Mouse (Mus musculus) urinary bladder, adult 2 months (tissue): ENCODE data around the gene Abcb9. TPM values are rescaled to one million over a fixed set of nuclear protein-coding genes. Genes with fewer than 3 reads are reported as not detected.

Experiments
- DNase-seq: peaks from one replicate; pipeline ENCODE4 v3.0.0; 2022; ENCODE audit warnings: low spot score
- polyA plus RNA-seq: library from polyadenylated mRNA; depleted of rRNA; stranded (reverse); fragments of >200 nt; gene quantifications from 2 replicates; pipeline ENCODE4 v1.2.3, GENCODE M21; 2012

Gene Abcb9
- polyA plus RNA-seq, 1 experiment: 2.2 TPM

DNA sequence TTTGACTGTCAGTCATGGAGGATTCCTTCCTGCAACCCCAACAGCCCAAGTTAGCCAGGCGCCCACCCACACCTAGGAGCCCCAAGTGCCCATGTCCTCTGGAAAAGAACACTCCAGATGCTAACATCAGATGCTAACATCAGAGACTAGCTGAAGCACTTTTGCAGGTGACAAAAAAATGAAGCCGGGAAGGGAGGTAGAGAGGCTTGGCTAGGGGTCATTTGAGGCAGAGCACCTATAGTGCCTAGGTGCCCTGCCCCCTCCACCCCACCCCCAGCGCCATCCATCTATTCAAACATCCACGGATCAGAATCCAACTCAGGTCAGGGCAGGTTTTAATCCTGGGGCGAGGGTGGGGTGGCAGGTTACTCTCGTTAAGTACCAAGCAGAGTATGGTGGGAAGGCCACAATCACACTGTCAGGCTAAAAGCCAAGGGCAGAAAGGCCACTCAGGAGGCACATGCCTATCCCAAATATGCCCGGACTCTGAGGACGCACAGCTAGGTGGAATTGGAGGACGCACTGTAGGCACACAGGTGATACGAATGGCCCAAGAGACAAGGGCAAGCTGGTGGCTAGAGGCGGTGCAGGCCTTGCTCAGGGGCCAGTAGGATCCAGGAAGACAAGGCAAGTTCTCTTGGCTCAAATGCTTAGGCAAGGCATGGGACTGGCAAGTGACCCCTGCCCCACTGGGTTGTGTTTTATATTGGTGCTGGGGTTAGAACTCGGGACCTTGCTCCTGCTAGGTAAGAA is 1.6 kb downstream of the Abcb9 start:
- DNase-seq: no peak

DNA sequence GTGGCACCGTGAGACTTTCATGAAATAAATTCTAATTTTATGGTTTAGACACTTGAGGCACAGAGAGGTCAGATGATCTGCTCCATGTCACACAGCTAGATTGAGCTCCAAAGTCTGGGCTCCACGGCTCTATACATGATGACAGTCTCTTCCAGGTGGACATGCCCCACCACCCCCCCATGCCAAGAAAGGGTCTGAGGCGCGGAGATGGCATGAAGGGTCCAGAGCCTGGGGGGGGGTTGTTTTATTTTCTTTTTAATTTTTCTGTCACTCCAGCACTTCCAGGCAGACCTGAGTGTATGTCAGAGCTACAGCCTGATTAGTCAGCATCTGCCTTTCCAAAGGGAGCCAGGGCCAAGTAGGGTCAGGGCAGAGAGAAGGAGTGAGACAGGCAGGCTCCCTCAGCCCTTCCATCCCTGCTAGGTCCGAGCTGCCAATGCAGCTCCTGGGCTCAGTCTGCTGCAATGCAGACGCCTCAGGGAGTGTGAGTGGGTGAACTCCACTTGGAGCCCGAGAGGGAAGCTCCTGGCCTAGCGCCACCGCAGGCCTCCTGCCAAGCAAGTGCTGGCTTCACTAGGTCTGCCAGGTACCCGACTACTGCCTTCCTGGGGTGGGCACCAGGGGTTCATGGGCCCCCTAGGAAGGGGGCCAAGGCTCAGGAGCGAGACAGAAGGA is 2.3 kb downstream of the Abcb9 start:
- peak; percentile 48 for DNase-seq

DNA sequence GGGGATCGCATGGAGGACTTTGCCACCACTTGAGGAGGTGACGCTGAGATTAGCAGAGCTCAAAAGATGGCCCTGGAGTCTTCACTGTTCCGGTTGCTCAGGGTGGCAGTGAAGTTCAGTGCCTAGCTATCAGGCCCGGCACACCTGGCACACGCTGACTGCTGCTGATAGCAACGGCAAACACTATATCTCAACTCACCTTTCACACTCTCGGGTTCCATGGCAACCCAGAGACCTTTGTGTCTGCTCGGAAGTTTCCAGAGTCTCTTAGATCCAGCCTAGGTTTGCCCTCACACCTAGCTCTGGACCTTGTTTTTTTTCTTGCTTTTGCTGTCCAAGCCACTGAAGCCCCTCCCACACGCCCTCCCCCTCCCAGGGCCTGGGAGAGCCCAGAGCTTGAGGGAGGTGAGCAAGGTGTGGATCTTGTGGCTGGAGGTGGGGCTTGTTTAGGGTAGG is 3.6 kb downstream of the Abcb9 start:
- no peak for DNase-seq

DNA sequence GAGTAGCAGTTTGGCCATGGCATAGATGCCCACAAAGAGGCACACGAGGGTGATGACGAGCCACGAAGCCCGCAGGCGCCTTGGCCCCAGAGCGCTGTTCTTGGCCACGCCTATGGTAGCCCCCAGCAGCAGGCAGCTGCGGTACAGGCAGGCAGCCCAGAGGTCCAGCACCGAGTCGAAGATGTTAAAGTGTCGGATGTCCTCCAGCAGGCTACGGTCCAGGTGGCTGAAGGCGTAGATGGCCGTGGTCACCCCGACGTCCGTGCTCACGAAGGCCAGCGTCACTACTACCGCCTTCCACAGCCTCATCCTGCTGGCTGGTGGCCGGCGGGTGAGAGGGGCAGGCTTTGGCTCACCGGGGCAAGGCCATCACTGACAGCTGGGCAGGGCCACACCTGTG is 5.7 kb downstream of the Abcb9 start:
- no peak for DNase-seq

DNA sequence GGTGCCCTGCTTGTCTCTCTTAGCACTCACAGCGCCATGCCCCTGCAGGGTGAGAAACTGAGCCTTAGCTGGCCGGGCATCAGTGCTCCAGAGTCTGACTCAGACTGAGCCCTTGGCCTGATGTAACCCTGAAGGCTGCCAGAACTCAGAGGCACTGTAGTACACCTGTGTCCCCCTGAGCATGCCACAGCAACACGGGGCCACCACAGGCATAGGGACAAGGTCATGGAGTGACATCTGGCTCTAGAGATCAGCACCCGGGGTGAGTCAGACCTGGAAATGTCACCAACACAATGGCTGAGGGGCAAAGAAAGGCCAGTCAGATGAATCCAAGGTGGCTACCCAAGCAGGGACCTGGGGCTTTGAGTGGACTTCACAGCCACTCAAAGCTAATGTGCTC is 8.7 kb downstream of the Abcb9 start:
- no peak for DNase-seq

DNA sequence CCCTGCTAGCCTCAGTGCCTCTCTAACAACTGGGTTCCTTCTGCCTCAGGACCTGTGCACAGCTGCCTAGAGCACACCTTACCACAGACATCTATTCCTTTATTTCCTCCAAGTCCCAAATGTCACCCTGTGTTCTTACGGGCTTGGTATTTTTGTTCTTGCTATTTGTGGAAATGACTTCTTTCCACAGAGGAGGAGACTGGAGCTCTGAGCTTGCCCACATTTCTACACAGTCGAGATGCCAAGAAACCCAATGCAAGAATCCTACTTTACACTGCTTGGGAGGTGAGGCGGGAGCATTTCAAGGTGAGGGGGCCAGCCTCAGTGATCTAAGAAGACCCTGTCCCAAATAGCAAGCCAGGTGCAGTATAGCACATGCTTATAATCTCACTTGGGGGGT is 10.1 kb downstream of the Abcb9 start:
- no peak for DNase-seq

DNA sequence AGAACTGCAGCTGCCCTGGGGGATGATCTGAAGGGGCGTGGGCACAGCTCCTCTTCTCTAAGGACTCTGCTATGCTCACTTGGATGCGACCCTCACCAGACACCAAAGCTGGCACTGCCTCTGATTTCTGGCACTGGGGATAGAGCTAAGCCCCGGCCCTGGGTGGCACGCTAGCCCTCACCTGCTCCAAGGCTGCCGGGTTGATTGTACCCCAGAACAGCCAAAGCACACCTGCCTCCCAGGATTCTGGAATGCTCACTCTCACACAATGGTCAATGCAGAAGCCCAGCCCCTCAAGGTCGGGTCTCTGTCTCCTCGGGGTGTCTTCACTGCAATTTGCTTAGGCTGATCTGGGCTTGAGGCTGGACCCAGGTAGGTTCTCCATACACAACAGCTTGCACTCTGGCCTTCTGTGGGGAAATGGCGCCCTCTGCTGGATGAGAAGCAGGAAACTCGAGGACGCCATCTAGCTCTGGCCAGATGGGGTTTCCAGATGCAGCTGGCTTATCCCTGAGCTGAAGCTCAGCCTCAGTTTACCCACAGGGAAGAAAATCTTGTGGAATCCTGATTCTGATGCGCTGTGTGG is 10.9 kb downstream of the Abcb9 start:
- DNase-seq: peak; percentile 79

DNA sequence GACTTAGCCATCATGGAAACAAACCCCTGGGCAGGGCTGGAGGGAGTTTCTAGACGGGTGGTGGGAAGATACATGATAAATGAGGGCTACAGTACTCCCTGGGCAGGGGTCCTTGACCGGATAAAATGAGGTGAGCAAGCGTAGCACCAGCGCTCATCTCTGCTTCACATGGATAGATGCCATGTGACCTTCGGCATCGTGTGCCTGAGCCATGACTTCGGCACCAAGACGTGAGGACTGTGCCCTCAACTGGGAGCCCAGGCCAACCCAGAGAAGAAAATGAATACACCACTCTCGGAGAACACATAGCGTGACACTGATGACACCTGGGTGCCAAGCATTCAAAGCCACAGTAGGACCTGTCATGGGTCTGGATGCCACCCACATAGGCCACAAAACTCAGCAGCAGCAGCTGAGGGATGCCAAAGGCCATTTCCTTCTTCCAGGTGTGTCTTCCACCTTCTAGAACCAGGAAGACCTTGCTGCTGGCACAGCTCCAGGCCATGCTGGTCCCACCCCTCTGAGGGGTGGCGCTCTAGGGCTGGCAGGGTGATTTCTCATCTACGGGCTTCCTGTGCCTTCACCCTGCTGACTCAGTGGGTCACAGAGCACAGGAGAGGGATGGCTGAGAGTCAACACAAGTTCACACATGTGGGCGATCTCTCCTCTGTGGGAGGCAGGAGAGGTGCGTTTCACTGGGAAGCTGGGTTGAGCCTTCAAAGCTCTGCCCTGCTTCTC is 11.6 kb downstream of the Abcb9 start:
- peak; percentile 63 for DNase-seq

DNA sequence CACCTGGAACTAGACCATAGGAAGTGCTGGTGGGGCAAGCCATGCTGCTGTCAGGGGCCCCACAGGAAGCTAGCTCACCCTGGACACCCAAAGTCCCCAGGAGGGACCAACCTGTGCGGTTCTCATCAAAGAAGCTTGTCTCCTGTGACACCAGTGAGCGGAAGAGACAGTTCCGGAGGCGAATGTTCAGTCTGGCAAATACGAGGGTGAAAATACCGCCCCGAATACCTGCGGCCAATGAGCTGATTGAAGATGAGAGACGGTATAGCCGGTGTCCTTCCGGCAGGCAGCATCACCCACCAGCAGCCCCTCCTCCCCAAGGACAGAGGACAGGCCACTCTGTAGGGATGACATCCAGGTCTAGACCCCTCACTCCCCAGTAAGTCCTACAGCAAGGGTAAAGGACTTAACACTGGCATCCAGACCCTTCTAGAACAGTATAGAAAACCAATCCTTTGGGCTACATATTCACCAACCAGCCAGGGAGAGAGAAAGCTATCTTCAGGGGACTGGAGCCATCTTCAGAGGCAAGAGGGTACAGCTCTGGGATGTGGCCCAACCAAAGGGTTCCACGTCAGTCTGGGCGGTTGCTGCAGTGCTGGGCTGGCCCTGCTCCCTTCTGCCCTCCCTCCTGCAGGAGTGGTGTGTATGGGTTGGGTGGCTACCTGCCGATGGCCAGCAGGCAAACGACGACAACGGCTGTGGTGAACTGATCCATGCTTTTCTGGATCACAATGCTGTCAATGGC is 12.5 kb downstream of the Abcb9 start:
- DNase-seq: no peak

DNA sequence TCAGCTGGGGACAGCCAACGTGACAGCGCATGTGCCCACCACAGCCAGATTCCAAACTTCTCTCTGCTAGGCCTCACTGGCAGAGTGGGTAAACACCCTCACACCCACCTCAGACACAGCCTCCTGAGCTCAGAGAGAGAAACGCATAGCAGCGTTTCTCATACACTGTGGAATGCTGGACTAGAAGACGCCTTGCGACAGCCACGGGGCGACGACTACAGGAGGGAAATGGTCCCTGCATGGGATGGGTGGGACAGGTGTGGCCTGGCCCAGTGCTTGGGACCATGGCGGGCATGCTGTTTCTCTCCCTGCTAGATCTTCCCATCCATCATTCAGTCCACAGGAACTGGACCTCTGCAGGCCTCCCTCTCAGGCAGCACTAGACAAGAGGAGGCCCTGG is 13.2 kb downstream of the Abcb9 start:
- DNase-seq: no peak

DNA sequence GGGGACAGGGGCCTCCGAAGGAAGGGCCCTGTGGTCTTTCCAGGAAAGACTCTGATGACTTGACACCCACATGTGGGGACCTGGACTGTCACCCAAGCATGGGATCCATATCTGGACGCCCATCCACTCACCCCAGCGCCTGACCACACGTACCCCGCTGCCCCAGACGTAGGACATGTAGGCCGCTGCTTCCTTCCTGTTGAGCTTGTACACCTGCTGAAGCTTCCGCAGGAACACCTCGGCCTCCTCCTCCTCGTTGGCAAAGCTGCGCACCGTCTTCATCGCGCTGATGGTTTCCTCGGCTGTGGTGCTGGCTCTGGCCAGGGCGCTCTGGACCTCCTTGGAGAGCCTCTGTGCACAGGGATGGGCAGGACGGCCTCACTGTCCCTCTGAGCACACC is 15.7 kb downstream of the Abcb9 start:
- DNase-seq: no peak

DNA sequence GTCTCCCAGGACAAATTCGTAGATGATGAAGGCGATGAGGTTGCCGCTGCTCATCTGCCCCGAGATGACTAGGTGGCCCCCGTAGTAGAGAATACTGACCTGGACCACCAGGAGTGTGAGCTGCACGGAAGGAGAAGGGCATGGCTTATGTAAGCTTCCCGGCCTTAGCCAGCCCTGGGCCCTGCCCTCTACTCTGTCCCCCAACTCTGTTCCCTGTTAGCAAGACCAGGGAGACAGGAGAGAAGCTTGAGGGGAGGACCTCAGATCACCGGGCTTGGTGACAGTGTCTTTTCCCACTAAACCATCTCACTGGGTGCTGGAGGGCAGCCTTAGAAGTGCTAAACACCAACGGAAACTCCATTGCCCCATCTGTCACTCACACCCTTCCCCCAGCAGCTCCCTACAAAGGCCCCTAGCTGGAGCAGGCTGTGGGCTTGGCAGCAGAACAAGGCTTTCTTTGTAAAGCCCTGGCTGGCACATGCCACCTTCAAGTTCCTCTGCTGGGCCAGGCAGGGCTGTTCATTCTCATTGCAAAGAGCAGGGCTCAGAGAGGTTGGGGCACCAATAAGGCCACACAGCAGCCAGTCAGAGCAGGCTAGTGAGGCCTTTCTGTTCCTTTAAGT is 16.7 kb downstream of the Abcb9 start:
- DNase-seq: no peak

DNA sequence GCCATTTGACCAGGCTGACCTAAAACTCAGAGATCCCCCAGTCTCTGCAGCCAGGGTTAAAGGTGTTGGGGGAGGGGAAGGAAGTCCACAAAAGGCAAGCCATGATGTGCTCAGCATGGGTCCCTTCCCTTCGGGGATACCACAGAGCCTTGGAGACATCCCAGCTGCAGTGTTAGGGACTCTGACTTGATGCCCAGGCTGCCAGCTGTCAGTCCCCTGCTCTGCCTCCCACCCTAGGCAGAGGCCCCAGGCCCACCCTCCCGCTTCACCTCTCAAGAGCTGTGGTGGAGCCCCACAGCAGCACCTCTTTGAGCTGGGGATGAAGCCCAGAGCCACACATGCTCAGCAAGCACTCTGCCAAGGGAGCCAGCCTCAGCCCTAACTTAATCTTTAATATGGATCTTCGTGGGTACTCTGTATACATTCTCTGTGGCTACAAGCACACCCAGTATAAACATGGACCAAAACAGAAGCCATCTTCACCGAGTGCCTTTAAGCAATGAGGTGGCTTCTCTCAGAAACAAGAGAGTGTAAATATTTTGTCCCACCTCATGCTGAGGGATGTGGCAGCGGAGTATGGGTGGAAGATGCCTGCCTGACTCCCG is 17.6 kb downstream of the Abcb9 start:
- DNase-seq: no peak

DNA sequence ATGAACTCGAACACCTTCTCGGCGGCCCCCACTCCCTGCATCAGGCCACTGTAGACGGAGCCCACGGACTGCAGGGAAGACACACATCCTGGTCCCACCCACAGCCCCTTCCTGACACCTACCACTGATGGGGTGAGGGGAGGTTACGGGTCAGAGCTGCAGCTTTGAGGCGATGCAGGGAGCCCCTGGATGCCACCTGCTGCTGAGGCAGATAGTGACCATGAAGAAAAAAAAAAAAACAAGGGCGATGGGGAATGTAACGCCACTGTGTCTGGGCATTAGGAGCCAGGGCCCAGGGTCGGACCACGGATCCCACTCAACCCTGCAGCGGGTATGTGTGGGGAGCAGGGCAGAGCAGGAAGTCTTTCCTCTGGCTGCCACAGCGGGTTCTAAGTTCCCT is 18.4 kb downstream of the Abcb9 start:
- DNase-seq: no peak

DNA sequence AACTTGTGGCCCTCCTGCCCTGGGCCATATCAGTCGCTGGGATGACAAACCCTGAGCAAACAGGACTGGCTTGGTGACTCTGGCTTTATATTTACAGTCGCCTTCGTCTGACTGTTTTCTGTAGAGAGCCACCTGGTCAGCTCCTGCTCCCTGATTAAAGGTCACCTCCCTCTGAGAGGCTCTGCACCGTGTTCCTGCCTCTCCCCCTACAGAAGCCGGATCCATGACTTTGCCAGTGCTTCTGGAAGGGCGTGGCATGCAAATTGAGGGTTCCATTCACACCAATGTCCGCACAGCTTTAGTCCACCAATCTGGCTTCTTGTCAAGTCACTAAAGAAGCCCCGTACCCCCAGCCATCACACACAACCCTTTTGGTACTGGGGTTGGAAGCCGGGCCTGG is 19.0 kb downstream of the Abcb9 start:
- no peak for DNase-seq

DNA sequence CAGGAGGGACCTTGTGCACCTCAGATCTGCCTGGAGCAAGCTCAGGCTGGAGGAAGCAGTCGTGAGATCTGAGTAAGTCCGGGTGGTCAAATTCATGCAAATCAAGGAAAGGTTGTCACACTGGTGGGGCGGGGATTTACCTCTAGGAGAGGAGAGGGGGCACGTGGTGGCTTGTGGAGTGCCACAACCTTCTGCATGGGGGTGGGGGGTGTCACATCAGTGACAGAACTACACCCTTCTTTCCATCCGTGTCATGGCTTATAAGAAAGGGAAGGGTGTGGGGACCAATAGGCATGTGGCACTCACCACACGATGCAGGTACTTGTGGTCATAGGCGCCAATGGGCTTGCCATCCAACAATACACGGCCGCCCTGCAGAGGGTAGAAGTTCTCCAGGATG is 19.9 kb downstream of the Abcb9 start:
- DNase-seq: no peak

DNA sequence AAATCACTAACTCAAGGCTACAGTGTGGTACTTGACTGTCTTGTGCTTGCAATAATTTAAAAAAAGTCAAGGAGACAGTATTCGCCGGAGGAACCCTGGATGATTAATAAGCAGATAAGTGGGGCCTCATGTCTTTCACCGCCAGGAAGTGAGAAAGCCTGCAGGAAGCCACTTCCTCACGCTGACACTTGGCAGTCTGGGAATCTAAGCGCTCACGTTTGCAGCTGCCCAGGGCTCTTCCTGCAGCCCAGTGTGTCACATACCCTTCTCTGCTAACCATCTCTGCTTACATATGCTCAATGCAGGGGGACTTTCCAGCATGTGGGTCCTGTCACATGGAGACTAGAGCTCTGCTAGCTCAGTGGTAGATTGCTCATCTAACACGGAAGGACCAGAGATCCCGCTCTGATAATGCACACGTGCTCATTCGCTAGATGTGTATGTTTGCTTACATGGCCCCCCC is 20.7 kb downstream of the Abcb9 start:
- no peak for DNase-seq

DNA sequence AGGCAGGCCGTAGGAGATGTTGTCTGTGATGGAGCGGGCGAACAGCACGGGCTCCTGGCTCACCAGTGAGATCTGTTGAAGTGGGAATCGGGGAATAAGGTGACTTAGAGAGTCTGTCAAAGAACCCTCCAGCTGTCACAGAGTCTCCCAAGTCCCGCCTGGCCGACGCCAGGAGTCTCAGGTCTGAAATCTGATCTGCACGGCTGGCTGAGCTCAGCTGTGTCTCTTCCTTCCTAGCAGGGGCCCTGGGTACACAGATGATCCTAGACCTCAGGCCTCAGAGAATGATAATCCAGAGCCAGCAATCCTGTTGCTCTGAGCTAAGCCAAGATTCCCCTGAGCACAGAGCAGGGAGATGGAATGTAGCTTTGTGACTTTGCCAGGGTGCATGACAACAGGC is 21.9 kb downstream of the Abcb9 start:
- no peak for DNase-seq

DNA sequence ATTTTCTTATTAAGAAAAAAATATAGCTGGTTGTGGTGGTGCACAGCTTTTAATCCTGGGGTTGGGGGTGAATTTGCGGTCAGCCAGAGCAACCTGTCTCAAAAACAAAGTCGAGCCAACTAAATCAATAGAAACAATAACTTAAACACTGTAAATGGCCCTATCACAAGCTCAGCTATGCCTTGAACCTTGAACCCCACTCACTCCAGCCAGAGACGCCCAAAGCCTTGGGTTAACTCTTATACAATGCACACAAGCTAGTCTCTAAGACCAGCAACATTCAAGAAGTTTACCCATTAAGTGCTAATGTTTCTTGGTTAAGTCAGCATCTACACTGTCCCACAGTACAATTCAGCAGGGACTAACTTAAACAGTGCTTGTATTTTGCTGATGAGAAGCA is 25.9 kb downstream of the Abcb9 start:
- DNase-seq: no peak

DNA sequence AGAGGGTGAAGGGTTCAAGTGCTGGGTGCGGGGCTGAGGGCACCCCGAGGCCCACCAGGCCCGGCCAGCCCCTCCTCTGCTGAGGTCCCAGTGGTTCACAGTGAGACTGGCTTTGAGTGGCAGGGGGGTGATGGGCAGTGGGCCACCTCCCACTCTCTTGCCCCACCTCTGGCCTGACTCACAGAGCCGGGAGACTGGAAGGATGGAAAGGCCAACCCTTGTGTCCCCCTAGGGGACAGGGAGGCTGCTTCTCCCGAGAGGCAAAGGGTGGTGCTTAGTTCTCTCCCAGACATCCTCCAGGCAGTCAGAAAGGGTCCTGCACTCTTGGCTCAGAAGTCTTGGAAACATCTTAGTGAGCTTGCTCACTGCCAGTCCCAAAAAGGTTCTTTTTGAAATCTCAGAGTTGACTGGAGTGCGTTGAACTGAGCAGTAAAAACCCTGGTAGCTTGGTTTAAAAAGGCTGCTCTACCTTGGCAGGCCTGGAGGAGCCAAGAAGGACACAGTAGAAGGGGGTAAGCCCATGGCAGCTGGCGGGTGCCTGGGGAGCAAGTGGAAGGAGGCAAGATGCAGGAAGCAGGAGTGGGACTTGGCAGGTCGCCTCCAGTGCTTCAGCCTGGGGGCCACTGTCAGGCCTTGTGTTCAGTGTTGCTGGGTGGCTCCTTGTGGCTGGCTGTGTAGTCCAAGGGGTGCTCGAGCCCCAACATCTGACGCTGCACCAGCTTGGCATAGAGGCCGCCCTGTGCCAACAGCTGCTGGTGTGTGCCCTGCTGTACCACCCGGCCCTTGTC is 33.4 kb downstream of the Abcb9 start:
- DNase-seq: no peak
